Mouse (Mus musculus) forebrain, postnatal 0 days (tissue): Measurements from ENCODE around the gene Tmx2. TPM values are rescaled to one million over a fixed set of nuclear protein-coding genes. Genes with fewer than 3 reads are reported as not detected.

Experiments used
- ATAC-seq: fragments of 200-750 bp; cut with Nextera tagmentation; 2 replicates; pipeline ENCODE4 v1.8.0; 2017; ENCODE audit warnings: mild to moderate bottlenecking, moderate library complexity
- DNase-seq: peaks from one replicate; pipeline ENCODE4 v3.0.0-alpha.2; 2015
- H3K27ac ChIP-seq: fragments of 300-500 bp; sonication (generic); 2 replicates; pipeline ENCODE4 v1.5.1; 2014; ENCODE audit warnings: low read depth, mild to moderate bottlenecking, antibody characterized with exemption, low read length, moderate library complexity, mixed read lengths
- H3K27me3 ChIP-seq: fragments of 300-500 bp; sonication (generic); 2 replicates; pipeline ENCODE4 v1.6.1; 2014; ENCODE audit warnings: mild to moderate bottlenecking, low read length, mixed read lengths; ENCODE audit not compliant: insufficient read depth
- H3K36me3 ChIP-seq: fragments of 300-500 bp; sonication (generic); 2 replicates; pipeline ENCODE4 v1.6.1; 2014; ENCODE audit warnings: mild to moderate bottlenecking, moderate library complexity; ENCODE audit not compliant: insufficient read depth
- H3K4me1 ChIP-seq: fragments of 300-500 bp; sonication (generic); 2 replicates; pipeline ENCODE4 v1.6.1; 2014; ENCODE audit warnings: antibody characterized with exemption; ENCODE audit not compliant: insufficient read depth
- H3K4me2 ChIP-seq: fragments of 300-500 bp; sonication (generic); 2 replicates; pipeline ENCODE4 v1.6.1; 2014; ENCODE audit warnings: low read depth, mild to moderate bottlenecking, moderate library complexity
- H3K4me3 ChIP-seq: fragments of 300-500 bp; sonication (generic); 2 replicates; pipeline ENCODE4 v1.5.1; 2014; ENCODE audit warnings: low read depth, low read length, mixed read lengths
- H3K9ac ChIP-seq: fragments of 300-500 bp; sonication (generic); 2 replicates; pipeline ENCODE4 v1.6.1; 2014; ENCODE audit warnings: mild to moderate bottlenecking
- H3K9me3 ChIP-seq: fragments of 300-500 bp; sonication (generic); 2 replicates; pipeline ENCODE4 v1.6.1; 2016; ENCODE audit warnings: low read length
- CTCF ChIP-seq: sonication (generic); IDR thresholded peaks from 2 replicates; pipeline ENCODE4 v1.5.1; 2016; ENCODE audit warnings: antibody characterized with exemption, control low read depth, low read depth
- WGBS: fragments of 180-500 bp; shearing (Covaris S2); extraction: QIAGEN DNeasy Blood & Tissue Kit; methylation state at CpG from one replicate; pipeline ENCODE4 v1.1.7; 2014; 5-methylcytosine and 5-hydroxymethylcytosine counted together
- polyA plus RNA-seq: library from polyadenylated mRNA; unstranded; fragments of >200 nt; fragmentation: Nextera tagmentation; extraction: Ambion mirVana; gene quantifications from 2 replicates; pipeline ENCODE4 v1.2.1, GENCODE M21; 2015
- total RNA-seq: library from RNA; depleted of rRNA; stranded (reverse); fragments of >200 nt; gene quantifications from 2 replicates; pipeline ENCODE4 v1.2.3, GENCODE M21; 2014; rRNA removed

The Tmx2 gene
- total and polyA plus RNA-seq, 2 experiments from 2014 or later, result 130 to 248 TPM

DNA sequence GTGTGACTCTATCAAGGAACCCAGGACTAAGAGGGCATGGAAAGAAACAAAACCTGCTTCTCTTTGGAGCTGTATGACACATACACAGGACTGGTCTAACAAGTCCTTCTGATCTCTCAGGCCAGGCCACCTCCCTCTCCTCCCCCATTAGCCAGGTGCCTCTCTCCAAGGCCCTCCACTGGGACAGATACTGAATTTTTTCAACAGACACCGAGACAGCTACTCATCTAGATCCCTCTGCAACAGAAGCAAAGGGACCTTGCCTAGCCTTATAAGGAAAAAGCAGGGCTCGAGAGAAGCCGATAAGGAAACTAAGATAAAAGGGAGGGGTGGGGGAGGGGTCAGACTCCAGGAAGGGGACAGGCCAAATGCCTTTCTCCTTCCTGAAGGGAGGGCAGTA lies 45.9 kb downstream of the Tmx2 start:
- WGBS, result 20% methylated on average over 3 of the region's 3 CpGs
- H3K4me1 ChIP-seq, result peaks cover 25% of the 10 kb centered on the region
- no peak overlapping the region for H3K27ac ChIP-seq
- DNase-seq (no peak), ATAC-seq (no peak)
- H3K4me3 ChIP-seq, result no peak overlapping the region
- H3K9me3 ChIP-seq, result no peaks in the 10 kb centered on the region
- no peaks in the 10 kb centered on the region for H3K27me3 ChIP-seq
- 0 out of 2 replicates have a peak, but pooled peaks cover 4% of the 10 kb centered on the region for H3K36me3 ChIP-seq
- no peak overlapping the region for H3K9ac ChIP-seq
- TF ChIP-seq CTCF, result no peak
- no peak overlapping the region for H3K4me2 ChIP-seq

- no peaks in the 10 kb centered on the region for H3K9me3 ChIP-seq
- no peak overlapping the region for H3K9ac ChIP-seq
- DNase-seq (no peak), ATAC-seq (no peak)
- H3K4me3 ChIP-seq, result no peak overlapping the region
- no peak overlapping the region for H3K27ac ChIP-seq
- no peak overlapping the region for H3K4me2 ChIP-seq
- H3K36me3 ChIP-seq, result 0 out of 2 replicates have a peak, but pooled peaks cover 4% of the 10 kb centered on the region
- H3K4me1 ChIP-seq, result peaks cover 17% of the 10 kb centered on the region
- WGBS, result 96% methylated on average over 1 of the region's 1 CpGs
- H3K27me3 ChIP-seq, result no peaks in the 10 kb centered on the region
- TF ChIP-seq CTCF, result no peak
Observed at GRCm38 (mm10) chr2:84632001-84632400, 46.9 kb downstream of the Tmx2 start.

- no peaks in the 10 kb centered on the region for H3K9me3 ChIP-seq
- DNase-seq (no peak), ATAC-seq (no peak)
- no peaks in the 10 kb centered on the region for H3K27me3 ChIP-seq
- H3K9ac ChIP-seq, result no peak overlapping the region
- no peak overlapping the region for H3K27ac ChIP-seq
- TF ChIP-seq CTCF, result no peak
- H3K4me2 ChIP-seq, result no peak overlapping the region
- peaks cover 7% of the 10 kb centered on the region for H3K36me3 ChIP-seq
- H3K4me1 ChIP-seq, result no peaks in the 10 kb centered on the region
- no peak overlapping the region for H3K4me3 ChIP-seq
- WGBS, result 69% methylated on average over 3 of the region's 3 CpGs
Observed at GRCm38 (mm10) chr2:84627036-84627435, 51.9 kb downstream of the Tmx2 start.

DNA sequence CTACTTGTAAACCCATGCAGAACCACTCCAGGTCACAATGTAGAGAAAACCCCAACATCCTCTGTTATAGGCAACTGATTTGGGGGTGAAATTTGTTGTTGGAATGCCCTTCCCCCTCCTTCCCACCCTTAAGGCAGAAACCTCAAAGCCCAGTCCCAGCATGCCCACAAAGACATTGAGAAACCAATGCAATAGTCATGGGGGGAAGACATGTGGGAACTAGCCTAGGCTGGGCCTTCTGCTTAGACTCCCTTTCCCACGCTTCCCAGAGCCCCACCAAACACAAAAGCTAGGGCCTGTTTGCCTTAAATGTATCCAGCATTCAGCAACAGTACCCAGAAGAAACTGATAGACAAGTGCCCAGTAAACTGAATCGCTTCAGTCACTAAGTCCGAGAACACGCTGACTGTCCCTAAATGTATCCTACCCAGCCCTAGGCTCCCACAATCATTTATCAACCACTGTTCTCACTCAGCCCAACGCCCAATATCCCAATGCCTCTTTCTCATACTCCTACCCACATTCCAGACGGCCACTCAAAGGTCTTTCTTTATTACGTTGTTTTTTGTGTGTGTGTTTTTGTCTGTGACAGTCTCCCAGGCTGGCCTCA lies 52.5 kb downstream of the Tmx2 start:
- no peak for TF ChIP-seq CTCF
- H3K4me2 ChIP-seq, result no peak overlapping the region
- no peaks in the 10 kb centered on the region for H3K4me1 ChIP-seq
- ATAC-seq (no peak), DNase-seq (no peak)
- 76% methylated on average over 7 of the region's 7 CpGs for WGBS
- no peak overlapping the region for H3K9ac ChIP-seq
- H3K27ac ChIP-seq, result no peak overlapping the region
- no peaks in the 10 kb centered on the region for H3K9me3 ChIP-seq
- no peak overlapping the region for H3K4me3 ChIP-seq
- no peaks in the 10 kb centered on the region for H3K27me3 ChIP-seq
- peaks cover 6% of the 10 kb centered on the region for H3K36me3 ChIP-seq

DNA sequence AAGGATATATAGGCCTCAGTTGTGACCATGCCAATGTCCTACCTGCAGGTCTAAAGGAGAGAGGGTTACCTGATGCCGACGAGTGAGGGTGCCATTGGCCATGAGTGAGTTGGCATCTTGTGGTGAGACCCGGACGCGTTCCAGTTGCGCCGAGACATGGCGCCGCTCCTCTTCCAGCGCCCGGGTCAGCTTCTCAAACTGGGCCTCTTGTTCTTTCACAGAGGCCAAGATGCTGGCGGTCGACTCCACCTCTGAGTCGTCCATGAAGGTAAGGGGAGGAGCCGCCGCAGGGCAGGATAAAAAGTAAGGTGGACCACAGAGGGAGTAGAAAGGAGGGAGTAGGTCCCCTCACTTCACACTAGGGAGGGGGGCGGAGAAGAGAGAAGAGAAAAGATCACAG lies 54.7 kb downstream of the Tmx2 start:
- TF ChIP-seq CTCF, result no peak
- Histone ChIP-seq H3K9me3 (no peaks in the 10 kb centered on the region), H3K27ac (no peak overlapping the region), H3K27me3 (no peaks in the 10 kb centered on the region), H3K4me2 (no peak overlapping the region), H3K4me3 (no peak overlapping the region), H3K9ac (no peak overlapping the region), H3K4me1 (no peaks in the 10 kb centered on the region), H3K36me3 (peaks cover 25% of the 10 kb centered on the region)
- no peak for DNase-seq
- 95% methylated on average over 17 of the region's 17 CpGs for WGBS
- ATAC-seq, result no peak

- WGBS, result 91% methylated on average over 3 of the region's 3 CpGs
- Histone ChIP-seq H3K36me3 (peaks cover 30% of the 10 kb centered on the region), H3K9me3 (no peaks in the 10 kb centered on the region), H3K4me2 (no peak overlapping the region), H3K27me3 (no peaks in the 10 kb centered on the region), H3K9ac (no peak overlapping the region), H3K4me3 (no peak overlapping the region), H3K4me1 (no peaks in the 10 kb centered on the region), H3K27ac (no peak overlapping the region)
- DNase-seq (no peak), ATAC-seq (no peak)
- TF ChIP-seq CTCF, result no peak
Observed at GRCm38 (mm10) chr2:84623428-84624119, 55.4 kb downstream of the Tmx2 start.

DNA sequence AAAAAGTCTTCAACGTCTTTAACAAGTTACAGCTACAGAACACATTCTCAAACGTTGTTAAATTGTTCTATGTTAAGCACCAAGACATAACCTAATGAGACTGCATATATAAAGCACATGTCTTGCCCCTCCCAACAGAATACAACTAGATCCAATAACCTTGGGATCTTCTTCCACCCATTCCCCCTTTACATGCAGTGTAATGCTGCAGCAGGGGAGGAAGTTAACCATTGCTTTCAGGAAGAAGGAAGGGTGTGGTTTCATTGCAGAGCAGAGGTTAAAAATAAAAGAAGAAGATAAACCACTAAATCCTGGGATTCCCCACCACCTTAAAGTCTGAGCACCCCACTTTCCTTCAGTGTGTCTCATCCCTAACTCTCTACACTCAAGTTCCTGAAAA lies 56.3 kb downstream of the Tmx2 start:
- no peak for DNase-seq
- no peak for ATAC-seq
- Histone ChIP-seq H3K36me3 (peaks cover 31% of the 10 kb centered on the region), H3K4me1 (no peaks in the 10 kb centered on the region), H3K4me3 (no peak overlapping the region), H3K9me3 (no peaks in the 10 kb centered on the region), H3K4me2 (no peak overlapping the region), H3K9ac (no peak overlapping the region), H3K27ac (no peak overlapping the region), H3K27me3 (no peaks in the 10 kb centered on the region)
- TF ChIP-seq CTCF, result no peak
- 81% methylated on average over 2 of the region's 2 CpGs for WGBS

Other genes with a start within 250 kb of the Tmx2 start
- 11.6 and 16.2 TPM in 2 replicates for gene Tfpi, start 202.4 kb downstream of the Tmx2 start, total RNA-seq
- gene Tfpi, start 202.4 kb downstream of the Tmx2 start, polyA plus RNA-seq, result 11.4 and 11.7 TPM in 2 replicates
- 86.2 and 87.7 TPM in 2 replicates for gene Ctnnd1, start 28.4 kb downstream of the Tmx2 start, total RNA-seq
- 15.7 and 18.1 TPM in 2 replicates for gene Ctnnd1, start 28.4 kb downstream of the Tmx2 start, polyA plus RNA-seq
- 0.10 TPM in 1 of 2 replicates, not detected in the other for gene Btbd18, start 20.1 kb downstream of the Tmx2 start, total RNA-seq
- 0.13 and 0.25 TPM in 2 replicates for gene Btbd18, start 20.1 kb downstream of the Tmx2 start, polyA plus RNA-seq
- gene Selenoh, start 8.4 kb downstream of the Tmx2 start, total RNA-seq, result 194 and 244 TPM in 2 replicates
- gene Selenoh, start 8.4 kb downstream of the Tmx2 start, polyA plus RNA-seq, result 228 and 259 TPM in 2 replicates
- not detected in 2 replicates for gene Gm28635, start 1.1 kb downstream of the Tmx2 start, total RNA-seq
- gene Gm28635, start 1.1 kb downstream of the Tmx2 start, polyA plus RNA-seq, result not detected in 2 replicates
- gene Med19, start 738 bp downstream of the Tmx2 start, total RNA-seq, result 46.8 and 47.5 TPM in 2 replicates
- 45.8 and 48.7 TPM in 2 replicates for gene Med19, start 738 bp downstream of the Tmx2 start, polyA plus RNA-seq
- 22.9 and 27.5 TPM in 2 replicates for gene Zdhhc5, start 36.0 kb upstream of the Tmx2 start, total RNA-seq
- 13.1 TPM in 2 replicates for gene Zdhhc5, start 36.0 kb upstream of the Tmx2 start, polyA plus RNA-seq
- gene Clp1, start 48.2 kb upstream of the Tmx2 start, total RNA-seq, result 13.2 and 18.7 TPM in 2 replicates
- 15.6 and 15.8 TPM in 2 replicates for gene Clp1, start 48.2 kb upstream of the Tmx2 start, polyA plus RNA-seq
- 14.8 and 15.0 TPM in 2 replicates for gene Ypel4, start 54.9 kb upstream of the Tmx2 start, total RNA-seq
- 7.4 and 9.3 TPM in 2 replicates for gene Ypel4, start 54.9 kb upstream of the Tmx2 start, polyA plus RNA-seq
- 2.2 and 3.0 TPM in 2 replicates for gene Gm19426, start 64.5 kb upstream of the Tmx2 start, total RNA-seq
- 2.2 and 2.6 TPM in 2 replicates for gene Gm19426, start 64.5 kb upstream of the Tmx2 start, polyA plus RNA-seq
- 9.1 and 19.2 TPM in 2 replicates for gene Serping1, start 96.3 kb upstream of the Tmx2 start, total RNA-seq
- gene Serping1, start 96.3 kb upstream of the Tmx2 start, polyA plus RNA-seq, result 23.1 and 24.8 TPM in 2 replicates
- gene Ube2l6, start 119.7 kb upstream of the Tmx2 start, total RNA-seq, result 14.8 and 15.1 TPM in 2 replicates
- 14.9 and 18.1 TPM in 2 replicates for gene Ube2l6, start 119.7 kb upstream of the Tmx2 start, polyA plus RNA-seq
- 0.29 TPM in 1 of 2 replicates, not detected in the other for gene Smtnl1, start 143.5 kb upstream of the Tmx2 start, total RNA-seq
- gene Smtnl1, start 143.5 kb upstream of the Tmx2 start, polyA plus RNA-seq, result 0.17 TPM in 1 of 2 replicates, not detected in the other
- gene Timm10, start 147.9 kb upstream of the Tmx2 start, total RNA-seq, result 67.3 and 74.6 TPM in 2 replicates
- 97.7 and 116 TPM in 2 replicates for gene Timm10, start 147.9 kb upstream of the Tmx2 start, polyA plus RNA-seq
- 0.92 and 3.0 TPM in 2 replicates for gene Slc43a1, start 159.7 kb upstream of the Tmx2 start, total RNA-seq
- gene Slc43a1, start 159.7 kb upstream of the Tmx2 start, polyA plus RNA-seq, result 0.91 and 0.94 TPM in 2 replicates
- gene Rtn4rl2, start 207.6 kb upstream of the Tmx2 start, total RNA-seq, result 17.7 and 23.7 TPM in 2 replicates
- gene Rtn4rl2, start 207.6 kb upstream of the Tmx2 start, polyA plus RNA-seq, result 25.8 and 26.1 TPM in 2 replicates